Mouse (Mus musculus): ENCODE results near the gene Atxn2.
A peak's percentile ranks its signal among the peaks of the same experiment; 100 is the strongest.
"Not testable (repeated sequence)": the region's sequence is repeated elsewhere in the genome, so short reads cannot be mapped to it uniquely, and the experiment has no call there.

Gene Atxn2

GRCm38 (mm10) chr5:121711174-121711927 is at the start of gene Atxn2:
Atxn2 (plus strand) TSS chr5:121711337.
- peak; percentile 87 for DNase-seq (ENCODE audit: low read depth, low spot score)

- DNase-seq (ENCODE audit: low read depth, low spot score): no peak
Observed at GRCm38 (mm10) chr5:121661494-121661893, 49.6 kb upstream of the Atxn2 start.

DNA sequence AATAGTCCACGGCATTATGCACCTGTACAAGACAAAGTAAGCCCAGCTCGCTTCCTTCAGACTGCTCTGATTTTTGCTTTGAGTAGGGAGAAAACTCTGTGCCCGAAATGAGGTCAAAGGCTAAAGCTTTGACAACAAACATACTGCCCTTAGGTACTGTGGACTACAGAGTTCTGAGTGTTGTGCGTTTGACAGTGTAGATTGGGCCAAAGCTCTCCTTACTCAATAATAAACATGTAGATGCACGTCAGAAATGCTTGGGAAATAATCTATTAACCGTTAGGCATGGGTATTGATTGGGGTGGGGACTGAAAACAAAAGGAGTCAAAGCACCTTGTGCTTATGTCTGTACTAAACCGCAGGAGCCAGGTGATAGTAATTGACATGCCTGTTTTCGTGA is 47.7 kb upstream of the Atxn2 start:
- no peak for DNase-seq (ENCODE audit: low read depth, low spot score)

DNA sequence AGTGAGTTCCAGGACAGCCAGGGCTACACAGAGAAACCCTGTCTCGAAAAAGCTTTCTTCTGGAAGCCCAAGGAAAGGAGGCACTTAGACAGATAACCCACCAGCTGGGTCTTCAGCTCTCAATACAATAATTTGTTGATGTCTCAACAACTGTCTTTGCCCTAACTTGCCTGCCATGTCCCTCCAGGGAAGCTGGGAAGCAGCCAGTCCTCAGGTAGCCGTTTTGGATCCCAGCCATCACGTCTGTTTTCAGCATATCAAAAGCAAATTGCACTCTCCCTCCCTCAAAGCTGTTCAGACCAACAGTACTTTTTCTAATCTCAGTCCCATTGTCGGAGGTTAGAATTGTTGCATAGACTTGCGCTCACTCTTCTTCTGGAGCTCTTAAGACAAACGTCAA is 47.1 kb upstream of the Atxn2 start:
- no peak for DNase-seq (ENCODE audit: low read depth, low spot score)

GRCm38 (mm10) chr5:121664971-121665370 is 46.2 kb upstream of the Atxn2 start:
- DNase-seq (ENCODE audit: low read depth, low spot score): no peak

GRCm38 (mm10) chr5:121667067-121667466 is 44.1 kb upstream of the Atxn2 start:
- DNase-seq (ENCODE audit: low read depth, low spot score): no peak

DNA sequence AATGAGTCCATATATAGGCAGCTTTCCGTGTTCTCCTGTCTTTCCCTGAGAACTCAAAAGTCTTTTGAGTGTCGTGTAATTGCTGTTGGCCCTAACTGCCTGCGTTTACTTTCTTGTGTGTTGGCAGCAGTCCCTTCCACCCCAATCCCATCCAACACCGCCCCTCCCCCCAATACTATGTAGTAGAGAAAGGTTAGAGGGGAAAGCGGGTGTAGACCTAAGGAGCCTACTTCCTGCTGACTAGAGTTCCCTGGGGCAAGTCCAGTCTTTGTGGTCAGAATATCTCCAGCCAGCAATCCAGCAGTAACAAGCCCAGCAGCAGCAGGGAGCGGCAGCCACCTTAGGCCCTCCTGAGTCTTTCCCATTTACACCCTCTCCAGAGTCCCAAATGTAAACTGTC is 42.7 kb upstream of the Atxn2 start:
- no peak for DNase-seq (ENCODE audit: low read depth, low spot score)

- DNase-seq (ENCODE audit: low read depth, low spot score): peak; percentile 38
Observed at GRCm38 (mm10) chr5:121670412-121670811, 40.7 kb upstream of the Atxn2 start.

GRCm38 (mm10) chr5:121682250-121682649 is 28.9 kb upstream of the Atxn2 start:
- DNase-seq (ENCODE audit: low read depth, low spot score): no peak

GRCm38 (mm10) chr5:121685495-121685894 is 25.6 kb upstream of the Atxn2 start:
- no peak for DNase-seq (ENCODE audit: low read depth, low spot score)

DNA sequence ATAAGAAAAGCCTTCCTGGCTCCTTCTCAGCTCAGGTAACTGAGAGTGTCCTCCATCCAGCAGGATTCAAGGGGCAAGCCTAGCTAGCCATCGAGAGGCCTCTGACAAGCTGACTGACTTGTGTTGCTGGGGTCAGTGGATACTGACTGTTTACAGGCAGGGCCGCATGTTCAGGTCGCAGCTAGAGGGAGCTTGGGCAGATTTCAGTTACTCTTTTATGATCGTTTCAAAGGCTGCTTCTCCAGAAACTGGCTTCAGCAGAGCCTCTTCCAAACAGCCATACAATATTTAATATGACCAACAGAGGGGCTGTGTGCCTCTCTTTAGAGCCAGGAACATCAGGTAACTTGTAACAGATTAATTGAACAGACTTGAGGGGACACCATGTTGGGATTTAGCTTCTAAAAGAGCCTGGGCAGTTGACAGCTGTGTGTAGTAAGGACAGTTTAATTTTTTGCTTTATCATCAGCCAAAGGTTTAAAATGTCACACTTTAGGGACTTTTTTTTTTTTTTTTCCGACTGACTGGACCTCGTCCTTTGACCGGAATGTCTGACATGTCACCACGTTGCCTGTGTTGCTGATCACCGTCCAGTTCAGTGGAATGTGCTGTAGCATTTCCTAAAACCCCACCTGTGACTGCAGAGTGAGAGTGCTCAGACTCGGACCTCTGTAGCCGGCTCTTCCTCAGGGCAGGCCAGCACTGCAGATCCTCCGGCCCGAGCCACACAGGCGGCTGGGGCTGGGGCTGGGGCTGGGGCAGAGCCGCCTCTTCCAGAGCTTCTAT is 24.8 kb upstream of the Atxn2 start:
- DNase-seq (ENCODE audit: low read depth, low spot score): no peak

DNA sequence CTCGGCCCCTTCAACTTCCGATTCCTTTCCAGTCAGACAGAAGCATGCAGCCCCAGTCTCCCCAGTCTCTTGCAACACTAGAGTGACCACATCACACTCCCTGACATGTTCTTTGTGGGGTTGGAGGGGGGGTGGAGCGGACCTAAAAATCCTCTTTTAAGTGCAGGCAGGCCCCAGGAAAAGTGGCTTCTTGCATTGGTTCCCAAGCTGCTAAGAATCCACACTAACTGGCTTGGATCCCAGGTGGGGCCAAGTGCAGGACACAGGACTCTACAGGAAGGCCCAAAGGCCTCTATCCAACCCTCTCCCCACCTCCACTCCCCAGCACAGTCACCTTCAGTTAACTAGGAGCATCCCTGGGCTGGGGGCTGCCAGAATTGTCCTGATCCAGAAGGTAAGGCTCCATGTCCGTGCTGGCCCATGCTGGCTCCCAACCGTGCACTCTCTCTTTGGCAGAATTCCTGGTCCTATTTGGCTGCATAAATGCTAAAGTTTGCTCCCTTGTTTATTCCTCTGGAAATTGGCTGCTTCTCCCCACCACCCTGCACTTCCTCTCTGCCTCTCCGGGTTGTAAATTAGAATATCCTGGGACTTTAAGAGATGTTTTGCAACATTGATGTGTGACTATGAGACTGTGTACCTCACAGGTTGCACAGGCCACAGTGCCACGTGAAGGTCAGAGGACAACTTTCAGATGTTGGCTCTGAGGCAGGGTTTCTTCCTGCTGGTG is 20.5 kb upstream of the Atxn2 start:
- no peak for DNase-seq (ENCODE audit: low read depth, low spot score)

DNA sequence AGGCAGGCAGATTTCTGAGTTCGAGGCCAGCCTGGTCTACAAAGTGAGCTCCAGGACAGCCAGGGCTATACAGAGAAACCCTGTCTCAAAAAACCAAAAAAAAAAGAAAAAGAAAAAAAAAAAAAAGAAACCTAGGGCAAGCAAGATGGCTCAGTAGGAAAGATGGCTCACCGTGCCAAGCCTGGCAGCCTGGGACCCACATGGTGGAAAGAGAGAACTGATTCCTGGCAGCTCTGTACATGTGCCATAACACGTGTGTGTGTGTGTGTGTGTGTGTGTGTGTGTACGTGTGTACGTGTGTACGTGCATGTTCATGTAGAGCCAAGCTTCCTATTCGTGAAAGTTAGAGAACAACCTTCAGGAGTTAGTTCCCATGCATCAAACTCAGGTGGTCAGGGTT is 19.7 kb upstream of the Atxn2 start:
- not testable (repeated sequence) for DNase-seq (ENCODE audit: low read depth, low spot score)

GRCm38 (mm10) chr5:121692897-121693296 is 18.2 kb upstream of the Atxn2 start:
- no peak for DNase-seq (ENCODE audit: low read depth, low spot score)

- DNase-seq (ENCODE audit: low read depth, low spot score): no peak
Observed at GRCm38 (mm10) chr5:121696761-121697160, 14.4 kb upstream of the Atxn2 start.

DNA sequence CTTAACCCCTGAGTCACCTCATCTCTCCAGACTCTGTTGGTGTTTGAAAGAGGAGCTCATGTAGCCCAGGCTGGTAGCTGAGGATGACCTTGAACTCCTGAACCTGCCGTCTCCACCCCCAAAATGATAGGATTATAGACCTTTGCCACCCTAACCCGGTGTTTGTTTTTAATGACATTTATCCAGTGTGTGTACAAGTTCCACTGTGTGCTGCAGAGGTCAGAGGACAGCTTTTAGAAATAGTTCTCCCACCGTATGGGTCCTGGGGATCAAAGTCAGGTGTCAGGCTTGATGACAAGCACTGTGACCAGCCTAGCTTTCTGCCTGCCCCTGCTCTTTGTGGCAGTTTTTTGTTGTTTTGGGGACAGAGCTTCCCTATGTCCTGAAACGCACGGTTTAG is 11.2 kb upstream of the Atxn2 start:
- DNase-seq (ENCODE audit: low read depth, low spot score): no peak

GRCm38 (mm10) chr5:121700496-121700895 is 10.6 kb upstream of the Atxn2 start:
- DNase-seq (ENCODE audit: low read depth, low spot score): no peak

DNA sequence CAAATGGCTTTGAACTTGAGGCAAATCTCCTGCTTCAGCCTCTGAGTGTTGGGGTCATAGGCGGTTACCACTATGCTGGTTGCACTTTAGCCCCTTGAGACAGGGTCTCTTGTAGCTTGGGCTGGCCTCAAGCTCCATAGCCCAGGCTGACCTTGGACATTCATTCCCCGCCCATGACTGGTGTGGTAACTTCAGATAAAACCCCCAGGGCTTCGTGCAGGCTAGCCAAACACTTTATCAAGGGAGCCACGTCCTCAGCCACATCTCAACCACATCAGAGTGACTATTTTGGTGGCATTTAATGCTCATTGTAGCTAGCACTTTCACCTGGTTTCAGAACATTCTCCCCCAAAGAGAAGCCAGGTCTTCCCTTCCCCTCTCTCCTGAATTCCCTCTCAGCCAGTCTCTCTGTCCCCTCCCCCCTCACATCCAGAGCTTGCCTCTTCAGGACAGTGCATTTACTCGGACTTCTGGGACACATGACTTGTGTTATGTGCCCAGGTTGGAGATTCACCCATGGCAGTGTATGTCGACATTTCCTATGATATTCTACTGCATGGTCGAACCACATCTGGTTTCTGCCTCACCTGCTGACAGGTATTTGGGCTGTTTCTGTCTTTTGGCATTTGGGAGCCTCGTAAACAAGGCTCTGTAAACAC is 9.9 kb upstream of the Atxn2 start:
- no peak for DNase-seq (ENCODE audit: low read depth, low spot score)

DNA sequence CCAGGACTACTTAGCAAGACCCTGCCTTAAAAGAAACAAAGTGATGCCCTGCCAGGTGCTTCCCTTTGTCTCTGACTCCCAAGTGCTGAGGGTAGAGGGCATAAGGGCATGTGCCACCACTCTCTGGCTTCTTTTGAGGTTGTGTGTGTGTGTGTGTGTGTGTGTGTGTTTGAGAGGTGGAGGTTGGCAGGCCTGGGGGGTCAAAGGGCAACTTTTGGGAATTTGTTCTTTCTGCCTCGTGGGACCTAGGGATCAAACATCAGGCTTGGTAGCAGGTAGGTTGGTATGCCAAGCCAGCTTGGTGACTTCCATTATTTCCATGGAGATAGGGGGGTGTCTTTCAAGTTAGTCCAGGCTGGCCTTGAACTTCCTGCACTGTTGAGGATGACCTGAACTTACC is 7.8 kb upstream of the Atxn2 start:
- DNase-seq (ENCODE audit: low read depth, low spot score): no peak

GRCm38 (mm10) chr5:121704512-121705248 is 6.5 kb upstream of the Atxn2 start:
- DNase-seq (ENCODE audit: low read depth, low spot score): no peak

DNA sequence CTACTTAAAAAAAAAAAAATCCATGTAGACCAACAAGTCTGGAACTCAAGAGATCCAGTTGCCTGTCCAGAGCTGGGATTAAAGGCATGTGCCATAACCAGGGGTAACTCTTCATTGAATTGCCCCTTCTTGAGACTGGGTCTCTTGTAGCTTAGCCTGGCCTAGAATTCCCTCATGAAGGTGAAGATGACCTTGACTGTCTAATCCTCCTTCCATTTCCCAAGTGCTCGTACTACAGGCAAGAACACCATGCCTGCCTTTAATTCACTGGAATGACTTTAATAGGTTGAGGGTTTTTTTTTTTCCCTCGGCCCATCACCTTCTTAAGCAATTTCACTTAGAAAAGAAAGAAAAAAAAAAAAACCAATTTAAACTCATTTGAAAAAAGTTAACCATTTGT is 735 bp upstream of the Atxn2 start:
- DNase-seq (ENCODE audit: low read depth, low spot score): peak; percentile 23
